9 mouse cellular contexts compared by ENCODE assay signal in genomic region chr3:54914845-54915642, GRCm38 (mm10). TPM values are rescaled to one million over a fixed set of nuclear protein-coding genes. Genes with fewer than 3 reads are reported as not detected.
DNase-seq lines count a peak whose midpoint lies in the region; ATAC-seq lines count a peak whose summit lies in the region.
"Had no signal": no experiment of that assay in that cellular context is flagged by ENCODE, and none has a peak within 500 bp of the region (broad histone marks: within the 10 kb centered on the region; RNA-seq: fewer than 3 reads in every experiment).

No protein-coding gene starts in this region.

- ATAC-seq in kidney, embryonic 16.5 days (ENCODE audit: low FRiP score, low TSS enrichment), result peak; percentile 60
- ATAC-seq in embryonic facial prominence, embryonic 12.5 days (ENCODE audit: insufficient number of reproducible peaks, insufficient read depth, low FRiP score, low TSS enrichment), result peak; percentile 32; the same call in 1 of the 2 replicates
- peak; percentile 16; the same call in 1 of the 2 replicates for ATAC-seq in intestine, embryonic 14.5 days (replicated peaks; ENCODE audit: low FRiP score, low TSS enrichment, low read depth)
- peak; percentile 41; the same call in 1 of the 2 replicates for ATAC-seq in neural tube, embryonic 11.5 days (ENCODE audit: insufficient read depth, low FRiP score, low TSS enrichment)

- peaks cover 9% of the 10 kb centered on the region; the same call in 1 of the 2 replicates for H3K4me1 ChIP-seq in kidney, embryonic 16.5 days (ENCODE audit: insufficient read depth, low read length)
- H3K4me1 ChIP-seq in embryonic facial prominence, embryonic 12.5 days, result no peaks in the 10 kb centered on the region
- H3K4me1 ChIP-seq in intestine, embryonic 14.5 days (replicated peaks; ENCODE audit: control insufficient read depth, insufficient read depth, low read length), result 0 out of 2 replicates have a peak, but pooled peaks cover 6% of the 10 kb centered on the region
- H3K4me1 ChIP-seq in neural tube, embryonic 11.5 days (ENCODE audit: control insufficient read depth, insufficient read depth, low read length), result peaks cover 5% of the 10 kb centered on the region; the same call in 1 of the 2 replicates

- H3K27ac ChIP-seq in kidney, embryonic 16.5 days (ENCODE audit: low read length), result no peak overlapping the region
- H3K27ac ChIP-seq in embryonic facial prominence, embryonic 12.5 days, result no peak overlapping the region
- H3K27ac ChIP-seq in intestine, embryonic 14.5 days (ENCODE audit: low read depth), result no peak overlapping the region
- H3K27ac ChIP-seq in neural tube, embryonic 11.5 days (ENCODE audit: low read depth, low read length), result no peak overlapping the region

- H3K27me3 ChIP-seq in kidney, embryonic 16.5 days (ENCODE audit: insufficient read depth, low read length), result peaks cover 46% of the 10 kb centered on the region
- H3K27me3 ChIP-seq in embryonic facial prominence, embryonic 12.5 days, result peaks cover 44% of the 10 kb centered on the region
- peaks cover 38% of the 10 kb centered on the region for H3K27me3 ChIP-seq in intestine, embryonic 14.5 days (replicated peaks; ENCODE audit: control insufficient read depth, insufficient read depth, low read length)
- H3K27me3 ChIP-seq in neural tube, embryonic 11.5 days (ENCODE audit: control insufficient read depth, insufficient read depth, low read length), result peaks cover 12% of the 10 kb centered on the region

- peak overlapping the region; percentile 57 for H3K4me3 ChIP-seq in kidney, embryonic 16.5 days (ENCODE audit: low read length)
- peak overlapping the region; percentile 43 for H3K4me3 ChIP-seq in embryonic facial prominence, embryonic 12.5 days
- H3K4me3 ChIP-seq in intestine, embryonic 14.5 days (ENCODE audit: low read depth, low read length), result peak overlapping the region; percentile 47
- peak overlapping the region; percentile 47 for H3K4me3 ChIP-seq in neural tube, embryonic 11.5 days (ENCODE audit: low read depth, low read length)

- H3K9ac ChIP-seq in kidney, embryonic 16.5 days (replicated peaks; ENCODE audit: low read length), result peak overlapping the region; percentile 42
- H3K9ac ChIP-seq in embryonic facial prominence, embryonic 12.5 days, result 0 out of 2 replicates have a peak overlapping the region, but pooled peaks have one; percentile 20
- peak overlapping the region; percentile 32 for H3K9ac ChIP-seq in intestine, embryonic 14.5 days (ENCODE audit: low read length)
- H3K9ac ChIP-seq in neural tube, embryonic 11.5 days (ENCODE audit: low read length), result peak overlapping the region; percentile 47

- 2% methylated on average over 31 of the region's 31 CpGs for WGBS in kidney, embryonic 16.5 days
- WGBS in embryonic facial prominence, embryonic 12.5 days, result 1% methylated on average over 31 of the region's 31 CpGs
- 3% methylated on average over 31 of the region's 31 CpGs for WGBS in intestine, embryonic 14.5 days
- under 1% methylated on average over 31 of the region's 31 CpGs for WGBS in neural tube, embryonic 11.5 days

- DNase-seq in kidney, adult 8-10 months, result no peak
- peak; percentile 55 for DNase-seq in intestine, embryonic 14.5 days (ENCODE audit: low spot score)
- peak; percentile 35 for DNase-seq in neural tube, embryonic 11.5 days (ENCODE audit: low spot score)
- DNase-seq in adrenal gland, adult 2 months, result no peak
- no peak for DNase-seq in gastrocnemius, adult 8-10 months (ENCODE audit: low spot score in 2 of 2)
- no peak for DNase-seq in urinary bladder, adult 18-20 months (ENCODE audit: low spot score in 2 of 2)

- H3K36me3 ChIP-seq in kidney, embryonic 16.5 days (ENCODE audit: insufficient read depth, low read length), result no peaks in the 10 kb centered on the region
- H3K36me3 ChIP-seq in embryonic facial prominence, embryonic 12.5 days, result no peaks in the 10 kb centered on the region
- H3K36me3 ChIP-seq in intestine, embryonic 14.5 days (ENCODE audit: control insufficient read depth, insufficient read depth, low read length), result no peaks in the 10 kb centered on the region
- no peaks in the 10 kb centered on the region for H3K36me3 ChIP-seq in neural tube, embryonic 11.5 days (ENCODE audit: control insufficient read depth, insufficient read depth, low read length)

- no peaks in the 10 kb centered on the region for H3K9me3 ChIP-seq in kidney, embryonic 16.5 days (ENCODE audit: low read length)
- no peaks in the 10 kb centered on the region for H3K9me3 ChIP-seq in embryonic facial prominence, embryonic 12.5 days
- no peaks in the 10 kb centered on the region for H3K9me3 ChIP-seq in intestine, embryonic 14.5 days (ENCODE audit: control insufficient read depth, low read length)
- no peaks in the 10 kb centered on the region for H3K9me3 ChIP-seq in neural tube, embryonic 11.5 days (ENCODE audit: control insufficient read depth, low read length)

- peak overlapping the region; percentile 93 for H3K4me2 ChIP-seq in kidney, embryonic 16.5 days (replicated peaks; ENCODE audit: low read depth, low read length)
- peak overlapping the region; percentile 81 for H3K4me2 ChIP-seq in embryonic facial prominence, embryonic 12.5 days (replicated peaks)
- peak overlapping the region; percentile 91 for H3K4me2 ChIP-seq in intestine, embryonic 14.5 days (ENCODE audit: low read length)
- H3K4me2 ChIP-seq in neural tube, embryonic 11.5 days (ENCODE audit: low read depth), result peak overlapping the region; percentile 85

RNA-seq across cellular contexts. Expression of gene Sertm1, which starts 0.6 kb away (rescaled TPM):
- not detected in 2 replicates for polyA plus RNA-seq in kidney, embryonic 16.5 days (2015; fragmentation: Nextera tagmentation; extraction: Ambion mirVana)
- polyA plus RNA-seq in embryonic facial prominence, embryonic 12.5 days (2016; fragmentation: Nextera tagmentation; extraction: Ambion mirVana), result 0.29 and 0.42 TPM in 2 replicates
- polyA plus RNA-seq in intestine, embryonic 14.5 days (2014; fragmentation: Nextera tagmentation; extraction: Ambion mirVana), result 0.15 and 0.20 TPM in 2 replicates
- polyA plus RNA-seq in neural tube, embryonic 11.5 days (2014; fragmentation: Nextera tagmentation; extraction: Ambion mirVana), result 0.29 and 0.57 TPM in 2 replicates
- not detected for total RNA-seq in adrenal gland, adult 2 months (2021)
- polyA plus RNA-seq in adrenal gland, adult 2 months (2012; rRNA removed), result not detected in 2 replicates
- not detected for total RNA-seq in gastrocnemius, adult 8-10 months (2022)
- total RNA-seq: MEL had no signal

Comparison
In these comparisons a context has a peak if more than half of its experiments do, and no peak if none do; other contexts are left out.
1. DNase-seq: peak in intestine, embryonic 14.5 days (single experiment) and neural tube, embryonic 11.5 days (single experiment); none in kidney, adult 8-10 months (0 of 2), adrenal gland, adult 2 months (single experiment), gastrocnemius, adult 8-10 months (0 of 2) and urinary bladder, adult 18-20 months (0 of 2).
2. Peak in every context shown above with its lines, with median percentiles within 50 percentile points of each other: ATAC-seq, H3K4me2 ChIP-seq, H3K4me3 ChIP-seq and H3K9ac ChIP-seq.